Mouse (Mus musculus): Measurements from ENCODE around the gene Hap1.

GRCm38 (mm10) chr11:100386586-100386985 is 30.7 kb upstream of the Hap1 start:
- no peak for TF ChIP-seq CTCF (IDR thresholded peaks at IDR 0.05)
- TF ChIP-seq POLR2A (IDR thresholded peaks at IDR 0.05; ENCODE audit: insufficient read depth, low read depth, low read length): no peak
- no peak; the same call in 1 of the 2 replicates for TF ChIP-seq EP300 (IDR thresholded peaks at IDR 0.05; ENCODE audit: insufficient read depth, low read depth, low read length)
